Mouse (Mus musculus) ES-E14 (cell line): ENCODE results near the gene Cdkn3.

Experiments
- HCFC1 ChIP-seq: IDR thresholded peaks from 2 replicates; pipeline ENCODE4 v1.6.1; 2012; ENCODE audit warnings: low read length, inconsistent platforms, borderline replicate concordance; ENCODE audit not compliant: insufficient read depth
- ZC3H11A ChIP-seq: IDR thresholded peaks from 2 replicates; pipeline ENCODE4 v1.6.1; 2012; ENCODE audit warnings: low read depth, mild to moderate bottlenecking, inconsistent platforms, low read length, borderline replicate concordance

DNA sequence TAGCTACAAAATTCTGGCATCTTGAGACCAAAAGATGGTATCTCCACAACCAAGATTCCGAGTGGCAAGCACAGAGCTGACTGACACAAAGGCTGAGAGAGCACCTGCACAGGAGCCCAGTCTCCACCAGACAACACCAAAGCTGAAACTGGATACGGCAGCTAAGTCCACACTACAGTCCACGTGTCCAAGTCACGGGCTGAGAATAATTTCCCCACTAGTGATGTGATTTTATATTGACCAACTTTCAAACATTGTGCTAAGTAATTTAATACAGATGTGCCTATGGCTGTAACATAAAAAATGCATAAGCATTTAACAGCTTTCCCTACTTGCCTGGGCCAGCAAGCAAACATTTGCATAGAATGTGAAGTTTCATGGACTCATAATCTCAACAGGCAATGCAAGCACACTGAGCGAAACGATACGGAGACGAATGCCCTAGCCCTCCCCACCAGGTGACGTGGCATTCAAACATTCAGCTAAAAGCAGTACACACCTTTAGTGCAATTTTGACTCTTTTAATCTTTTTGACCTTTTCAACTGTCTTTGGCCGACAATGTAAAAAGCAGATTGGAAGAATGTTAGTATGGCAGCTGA, 23.1 kb downstream of the Cdkn3 start:
- TF ChIP-seq HCFC1 (no peak), ZC3H11A (no peak)
